In the genomic region with DNA sequence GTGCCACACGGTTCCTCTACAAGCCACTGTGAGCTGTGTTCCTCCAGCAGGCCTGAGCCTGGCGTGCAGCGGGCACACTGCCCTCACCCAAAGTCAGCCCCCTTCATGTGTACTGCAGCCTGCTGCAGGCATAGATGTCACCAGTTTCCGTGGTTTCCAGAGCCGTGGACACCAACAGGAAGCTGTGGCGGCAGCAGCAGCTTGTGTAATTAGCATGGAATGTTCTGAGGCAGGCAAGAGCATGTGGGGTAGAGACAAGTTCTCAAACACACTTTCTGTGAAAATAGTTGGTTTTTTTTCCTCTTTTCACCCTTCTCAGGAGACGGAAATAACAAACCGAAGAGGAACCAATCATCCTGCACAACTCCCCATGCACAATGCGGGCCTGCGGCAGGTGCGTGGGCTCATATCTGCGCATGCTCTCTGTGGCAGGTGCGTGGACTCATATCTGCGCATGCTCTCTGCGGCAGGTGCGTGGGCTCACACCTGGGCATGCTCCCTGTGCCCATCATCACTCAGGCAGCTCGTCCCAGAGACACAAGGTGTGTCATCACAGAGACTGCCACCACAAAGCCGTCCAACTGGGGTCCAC, we compare ENCODE assay signal across 1 mouse cellular context.
TF ChIP-seq lines count a peak whose summit lies in the region.

No protein-coding gene starts in this region.

TF ChIP-seq in CH12.LX, 34 proteins besides CTCF, POLR2A, EP300 and RAD21 (continued from another document):
- peak; percentile 55; the same call in 1 of the 2 replicates for TF ChIP-seq RCOR1 (conservative IDR thresholded peaks at IDR 0.05; ENCODE audit: low read depth, low read length)
- TF ChIP-seq SIN3A (IDR thresholded peaks at IDR 0.05; ENCODE audit: low read length): peak; percentile 46; the same call in 1 of the 2 replicates
- TF ChIP-seq PAX5 (IDR thresholded peaks at IDR 0.05; ENCODE audit: low read length): no peak
- peak; percentile 81 for TF ChIP-seq NRF1 (IDR thresholded peaks at IDR 0.05; ENCODE audit: low read depth, low read length)
- TF ChIP-seq MXI1 (IDR thresholded peaks at IDR 0.05; ENCODE audit: low read depth, low read length): peak; percentile 42; the same call in 1 of the 2 replicates
- no peak for TF ChIP-seq MAFK (IDR thresholded peaks at IDR 0.05; ENCODE audit: insufficient replicate concordance, low read length)
- TF ChIP-seq USF2 (conservative IDR thresholded peaks at IDR 0.05; ENCODE audit: low read depth, low read length): no peak
- TF ChIP-seq ZMIZ1 (IDR thresholded peaks at IDR 0.05; ENCODE audit: low read depth, low read length): no peak
- no peak for TF ChIP-seq UBTF (IDR thresholded peaks at IDR 0.05; ENCODE audit: low read depth, low read length)
TF ChIP-seq in CH12.LX: peak in this region for 15.
